Mouse (Mus musculus): Measurements from ENCODE around the gene Nanos3. TPM values are rescaled to one million over a fixed set of nuclear protein-coding genes. Genes with fewer than 3 reads are reported as not detected.

The Nanos3 gene
- total and polyA plus RNA-seq, 3 experiments, result not detected

DNA sequence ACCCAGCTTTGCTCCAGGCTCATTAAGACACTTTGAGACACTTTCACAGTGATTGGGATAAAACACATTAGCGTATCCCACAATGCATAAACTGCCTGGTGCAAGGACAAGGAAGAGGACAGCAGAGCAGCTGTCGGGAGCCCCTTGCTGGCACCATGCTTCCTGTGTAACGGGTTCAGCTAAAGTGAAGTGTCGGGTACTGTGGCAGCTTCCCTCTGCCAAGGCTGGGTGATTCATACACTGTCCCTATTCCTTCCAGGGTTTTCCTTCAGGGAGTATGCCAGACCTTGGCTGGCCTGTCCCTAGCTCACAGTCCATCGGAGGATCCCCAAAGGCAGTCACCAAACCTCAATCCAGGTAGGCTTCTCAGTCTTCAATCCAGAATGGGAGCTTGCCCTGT is 14.9 kb downstream of the Nanos3 start:
- Histone ChIP-seq H3K27me3 (replicated peaks) (peaks cover 73% of the 10 kb centered on the region), H3K79me2 (replicated peaks; ENCODE audit: control insufficient read depth, extremely low read depth, insufficient read depth, poor library complexity, severe bottlenecking) (no peaks in the 10 kb centered on the region), H3K9ac (ENCODE audit: insufficient read depth, low read depth) (no peak overlapping the region), H3K9me3 (replicated peaks; ENCODE audit: low read length) (no peaks in the 10 kb centered on the region), H3K4me2 (ENCODE audit: insufficient read depth, low read depth, poor library complexity, severe bottlenecking) (no peak overlapping the region), H3K36me3 (replicated peaks in 1 of 2; ENCODE audit: control insufficient read depth in 1 of 2, insufficient read depth in 1 of 2, low read length in 1 of 2) (no peaks in the 10 kb centered on the region), H3K4me3 (replicated peaks in 1 of 3; ENCODE audit: low read depth in 2 of 3, low read length in 2 of 3, poor library complexity in 1 of 3) (no peak overlapping the region), H3K27ac (ENCODE audit: insufficient read depth, low read depth) (no peak overlapping the region), H3K4me1 (ENCODE audit: control insufficient read depth in 1 of 2, insufficient read depth in 2 of 2) (peaks cover 5 to 14% of the 10 kb centered on the region in 2 experiments)
- DNase-seq (ENCODE audit: extremely low read depth), result no peak
- TF ChIP-seq USF1 (IDR thresholded peaks at IDR 0.05; ENCODE audit: low read depth, low read length), result no peak
- TF ChIP-seq ZKSCAN1 (IDR thresholded peaks at IDR 0.05; ENCODE audit: borderline replicate concordance, low read depth, low read length), result no peak
- no peak for TF ChIP-seq USF2 (conservative IDR thresholded peaks at IDR 0.05; ENCODE audit: low read depth, low read length)
- no peak for TF ChIP-seq SIN3A (IDR thresholded peaks at IDR 0.05; ENCODE audit: low read length)
- TF ChIP-seq HCFC1 (IDR thresholded peaks at IDR 0.05; ENCODE audit: low read depth, low read length), result no peak
- TF ChIP-seq E2F4 (IDR thresholded peaks at IDR 0.05; ENCODE audit: insufficient replicate concordance, low read depth, low read length), result no peak
- TF ChIP-seq MAX (IDR thresholded peaks at IDR 0.05; ENCODE audit: low read length), result no peak
- no peak for TF ChIP-seq ZNF384 (IDR thresholded peaks at IDR 0.05; ENCODE audit: low read depth, low read length)
- no peak for TF ChIP-seq NRF1 (IDR thresholded peaks at IDR 0.05; ENCODE audit: low read depth, low read length)
- no peak for TF ChIP-seq POLR2AphosphoS2 (IDR thresholded peaks at IDR 0.05; ENCODE audit: low read depth, low read length)
- TF ChIP-seq MEF2A (IDR thresholded peaks at IDR 0.05; ENCODE audit: borderline replicate concordance, low read depth, low read length), result no peak
- no peak for TF ChIP-seq KAT2A (IDR thresholded peaks at IDR 0.05; ENCODE audit: insufficient replicate concordance, low read length)
- no peak for TF ChIP-seq UBTF (IDR thresholded peaks at IDR 0.05; ENCODE audit: low read depth, low read length)
- TF ChIP-seq ELF1 (IDR thresholded peaks at IDR 0.05; ENCODE audit: low read depth, low read length), result no peak
- TF ChIP-seq MAZ (IDR thresholded peaks at IDR 0.05; ENCODE audit: low read depth, low read length), result no peak
- TF ChIP-seq NELFE (IDR thresholded peaks at IDR 0.05; ENCODE audit: low read depth, low read length), result no peak
- no peak for TF ChIP-seq PAX5 (IDR thresholded peaks at IDR 0.05; ENCODE audit: low read length)
- no peak for TF ChIP-seq JUN (IDR thresholded peaks at IDR 0.05; ENCODE audit: insufficient read depth, low read depth, low read length)
- dilution Hi-C loops (cut with MboI; ENCODE audit: extremely low pct_ligation_motif_present, extremely low pct_unique_long_range_greater_than_20kb, low sequenced_read_pairs) (no loop called here), in situ Hi-C loops (cut with MboI; ENCODE audit: low pct_ligation_motif_present, low pct_unique_long_range_greater_than_20kb, low sequenced_read_pairs) (loop anchor here (5.0 kb wide), 1 partner anchor 133 kb away; no protein-coding TSS in a partner anchor)

- H3K27ac ChIP-seq (ENCODE audit: insufficient read depth, low read depth), result no peak overlapping the region
- no peak overlapping the region for H3K4me3 ChIP-seq (replicated peaks in 1 of 3; ENCODE audit: low read depth in 2 of 3, low read length in 2 of 3, poor library complexity in 1 of 3)
- no peaks in the 10 kb centered on the region for H3K36me3 ChIP-seq (replicated peaks in 1 of 2; ENCODE audit: control insufficient read depth in 1 of 2, insufficient read depth in 1 of 2, low read length in 1 of 2)
- H3K4me1 ChIP-seq (ENCODE audit: control insufficient read depth in 1 of 2, insufficient read depth in 2 of 2), result peaks cover 3 to 8% of the 10 kb centered on the region in 2 experiments; a peak in 3 of 4 replicates
- H3K9ac ChIP-seq (ENCODE audit: insufficient read depth, low read depth), result no peak overlapping the region
- peaks cover 61% of the 10 kb centered on the region for H3K27me3 ChIP-seq (replicated peaks)
- no peaks in the 10 kb centered on the region for H3K79me2 ChIP-seq (replicated peaks; ENCODE audit: control insufficient read depth, extremely low read depth, insufficient read depth, poor library complexity, severe bottlenecking)
- no peaks in the 10 kb centered on the region for H3K9me3 ChIP-seq (replicated peaks; ENCODE audit: low read length)
- DNase-seq (ENCODE audit: extremely low read depth), result no peak
- no peak for TF ChIP-seq E2F4 (IDR thresholded peaks at IDR 0.05; ENCODE audit: insufficient replicate concordance, low read depth, low read length)
- no peak for TF ChIP-seq RCOR1 (conservative IDR thresholded peaks at IDR 0.05; ENCODE audit: low read depth, low read length)
- TF ChIP-seq MAX (IDR thresholded peaks at IDR 0.05; ENCODE audit: low read length), result no peak
- TF ChIP-seq CTCF (conservative IDR thresholded peaks at IDR 0.05 in 1 of 2, IDR thresholded peaks at IDR 0.05 in 1 of 2; ENCODE audit: low read depth in 2 of 2, low read length in 2 of 2), result no peak
- no peak for TF ChIP-seq MEF2A (IDR thresholded peaks at IDR 0.05; ENCODE audit: borderline replicate concordance, low read depth, low read length)
- TF ChIP-seq MYC (IDR thresholded peaks at IDR 0.05; ENCODE audit: low read depth, low read length), result no peak
- TF ChIP-seq IRF4 (IDR thresholded peaks at IDR 0.05; ENCODE audit: low read depth, low read length), result no peak
- TF ChIP-seq USF2 (conservative IDR thresholded peaks at IDR 0.05; ENCODE audit: low read depth, low read length), result no peak
- TF ChIP-seq ZNF384 (IDR thresholded peaks at IDR 0.05; ENCODE audit: low read depth, low read length), result no peak
- TF ChIP-seq EP300 (IDR thresholded peaks at IDR 0.05; ENCODE audit: low read length), result no peak
- no peak for TF ChIP-seq JUND (conservative IDR thresholded peaks at IDR 0.05; ENCODE audit: low read depth, low read length)
- TF ChIP-seq CHD2 (IDR thresholded peaks at IDR 0.05; ENCODE audit: low read length), result no peak
- no peak for TF ChIP-seq ETS1 (conservative IDR thresholded peaks at IDR 0.05; ENCODE audit: low read depth, low read length)
- no peak for TF ChIP-seq POLR2AphosphoS2 (IDR thresholded peaks at IDR 0.05; ENCODE audit: low read depth, low read length)
- TF ChIP-seq MAFK (IDR thresholded peaks at IDR 0.05; ENCODE audit: insufficient replicate concordance, low read length), result no peak
- TF ChIP-seq PAX5 (IDR thresholded peaks at IDR 0.05; ENCODE audit: low read length), result no peak
- TF ChIP-seq SIN3A (IDR thresholded peaks at IDR 0.05; ENCODE audit: low read length), result no peak
- no peak for TF ChIP-seq ELF1 (IDR thresholded peaks at IDR 0.05; ENCODE audit: low read depth, low read length)
- no peak for TF ChIP-seq KAT2A (IDR thresholded peaks at IDR 0.05; ENCODE audit: insufficient replicate concordance, low read length)
- no peak overlapping the region for H3K4me2 ChIP-seq (ENCODE audit: insufficient read depth, low read depth, poor library complexity, severe bottlenecking)
- in situ Hi-C loops (cut with MboI; ENCODE audit: low pct_ligation_motif_present, low pct_unique_long_range_greater_than_20kb, low sequenced_read_pairs), result no loop called here
- dilution Hi-C loops (cut with MboI; ENCODE audit: extremely low pct_ligation_motif_present, extremely low pct_unique_long_range_greater_than_20kb, low sequenced_read_pairs), result no loop called here
Observed at GRCm38 (mm10) chr8:84167696-84168095, 17.3 kb downstream of the Nanos3 start.

Measured in CH12.LX (cell line).